Mouse (Mus musculus) thymus, adult 2 months (tissue): ENCODE results near the gene Srpk1.

Source experiments
- CTCF ChIP-seq: fragments of 200-500 bp; IDR thresholded peaks from 2 replicates; pipeline ENCODE4 v1.5.1; 2012; ENCODE audit warnings: mild to moderate bottlenecking, control low read depth, low read length, moderate library complexity, borderline replicate concordance; ENCODE audit not compliant: control insufficient read depth, poor library complexity, insufficient read depth; ENCODE audit errors: extremely low read depth
- POLR2A ChIP-seq: fragments of 200-500 bp; IDR thresholded peaks from 2 replicates; pipeline ENCODE4 v1.6.1; 2012; ENCODE audit warnings: mild to moderate bottlenecking, low read length, control low read depth, moderate library complexity; ENCODE audit not compliant: control insufficient read depth, poor library complexity, insufficient read depth; ENCODE audit errors: extremely low read depth

DNA sequence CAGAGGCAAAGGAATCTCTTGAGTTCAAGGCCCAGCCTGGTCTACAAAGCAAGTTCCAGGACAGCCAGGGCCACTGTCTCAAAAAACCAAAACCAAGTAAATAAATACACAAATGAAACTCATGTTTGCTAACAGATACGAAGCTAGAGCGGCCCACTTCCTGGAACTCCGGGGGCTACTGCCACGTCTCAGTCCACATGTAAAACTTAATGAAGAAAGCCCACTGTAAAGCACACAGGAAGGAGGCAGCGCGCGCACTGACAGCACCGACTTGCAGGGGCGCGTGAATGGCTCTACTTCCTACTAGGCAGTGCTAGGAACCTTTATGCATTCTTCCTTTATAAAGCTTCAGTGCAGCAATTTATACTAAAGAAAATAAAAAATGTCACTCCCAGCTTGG, 4.9 kb downstream of the Srpk1 start:
- TF ChIP-seq CTCF (no peak), POLR2A (no peak)
